Mouse (Mus musculus) cerebellum, adult 2 months (tissue): Measurements from ENCODE around the gene Sec23a.

ENCODE experiments used
- CTCF ChIP-seq: fragments of 200-500 bp; IDR thresholded peaks from 2 replicates; pipeline ENCODE4 v1.5.1; 2011; ENCODE audit warnings: low read depth, mild to moderate bottlenecking, control low read depth, low read length, moderate library complexity, borderline replicate concordance; ENCODE audit not compliant: insufficient read depth
- POLR2A ChIP-seq: fragments of 200-500 bp; IDR thresholded peaks from 2 replicates; pipeline ENCODE4 v1.6.1; 2011; ENCODE audit warnings: low read length, control low read depth, borderline replicate concordance; ENCODE audit not compliant: insufficient read depth

DNA sequence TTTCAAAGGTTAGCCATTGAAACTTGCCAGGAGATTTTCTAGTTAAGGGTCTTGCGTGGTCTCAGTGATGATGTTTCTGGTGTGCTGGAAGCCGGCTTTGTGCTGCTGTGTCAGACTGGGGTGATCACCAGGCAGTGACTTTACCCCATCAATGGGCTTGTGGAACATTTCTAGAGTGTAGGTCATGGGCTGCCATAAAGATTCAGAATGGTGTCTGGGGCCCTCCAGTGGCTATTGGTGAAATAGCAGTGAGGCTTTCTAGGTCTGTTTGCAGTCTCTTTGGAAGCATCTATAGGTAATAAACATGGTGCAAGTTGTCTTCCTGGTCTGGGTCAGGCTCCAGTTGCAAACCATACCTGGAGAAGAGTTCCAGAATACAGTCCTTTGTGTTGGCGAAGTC lies 87.8 kb downstream of the Sec23a start:
- TF ChIP-seq CTCF = no peak
- TF ChIP-seq POLR2A = no peak
